Mouse (Mus musculus): ENCODE measurements around the gene Cradd. TPM values are rescaled to one million over a fixed set of nuclear protein-coding genes. Genes with fewer than 3 reads are reported as not detected.

The Cradd gene
- total and polyA plus RNA-seq, 2 experiments = 8.9 to 24.7 TPM

GRCm38 (mm10) chr10:95213820-95214219 lies 110.1 kb downstream of the Cradd start:
- TF ChIP-seq CTCF (IDR thresholded peaks at IDR 0.05; ENCODE audit: low read depth, low read length) (no peak), POLR2A (IDR thresholded peaks at IDR 0.05; ENCODE audit: extremely low read depth, insufficient read depth, low read length) (no peak)

DNA sequence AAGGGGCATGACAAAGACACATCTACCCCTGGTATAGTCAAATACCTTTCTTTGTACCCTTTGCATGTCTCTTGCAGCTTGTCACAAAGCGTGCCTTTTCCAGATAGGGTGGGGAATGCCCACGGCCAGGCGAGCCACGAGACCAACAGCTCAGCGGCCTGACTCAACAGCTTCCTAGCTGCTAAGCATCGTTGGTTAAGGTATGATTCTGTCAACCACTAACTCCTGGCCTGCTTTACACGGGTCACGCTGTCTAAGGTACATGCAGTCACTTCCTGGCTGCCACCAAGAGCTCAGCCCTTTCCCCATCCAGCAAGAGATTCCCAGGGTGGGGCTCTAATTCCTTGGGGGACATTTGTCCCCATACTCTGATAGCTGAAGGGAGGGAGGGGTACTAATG lies 110.6 kb downstream of the Cradd start:
- TF ChIP-seq CTCF (IDR thresholded peaks at IDR 0.05; ENCODE audit: low read depth, low read length) (no peak), POLR2A (IDR thresholded peaks at IDR 0.05; ENCODE audit: extremely low read depth, insufficient read depth, low read length) (no peak)
- H3K4me3 ChIP-seq (ENCODE audit: insufficient read depth, low read depth, low read length) = no peak overlapping the region
- H3K9ac ChIP-seq (ENCODE audit: low read depth, low read length) = no peak overlapping the region
- no peaks in the 10 kb centered on the region for H3K36me3 ChIP-seq (ENCODE audit: control insufficient read depth, insufficient read depth, low read length)
- H3K27me3 ChIP-seq (ENCODE audit: control insufficient read depth, insufficient read depth, low read length) = no peaks in the 10 kb centered on the region
- WGBS = 92% methylated on average over 8 of the region's 8 CpGs
- no peak for DNase-seq (ENCODE audit: extremely low read depth, low read depth, low spot score)
- no peak overlapping the region for H3K27ac ChIP-seq (replicated peaks; ENCODE audit: insufficient read depth, low read depth, low read length)
- peaks cover under 1% of the 10 kb centered on the region; the same call in 1 of the 2 replicates for H3K4me1 ChIP-seq (ENCODE audit: control insufficient read depth, insufficient read depth, low read length)
- H3K79me2 ChIP-seq (ENCODE audit: control insufficient read depth, insufficient read depth, low read length) = 0 out of 2 replicates have a peak, but pooled peaks cover 2% of the 10 kb centered on the region

More at GRCm38 (mm10) chr10:95213820-95214219, 110.1 kb downstream of the Cradd start:
- no peak for DNase-seq (ENCODE audit: extremely low read depth, low read depth, low spot score)
- Histone ChIP-seq H3K36me3 (ENCODE audit: control insufficient read depth, insufficient read depth, low read length) (no peaks in the 10 kb centered on the region), H3K27ac (replicated peaks; ENCODE audit: insufficient read depth, low read depth, low read length) (no peak overlapping the region), H3K4me3 (ENCODE audit: insufficient read depth, low read depth, low read length) (no peak overlapping the region), H3K9ac (ENCODE audit: low read depth, low read length) (no peak overlapping the region), H3K4me1 (ENCODE audit: control insufficient read depth, insufficient read depth, low read length) (peaks cover 2% of the 10 kb centered on the region; the same call in 1 of the 2 replicates), H3K27me3 (ENCODE audit: control insufficient read depth, insufficient read depth, low read length) (no peaks in the 10 kb centered on the region), H3K79me2 (ENCODE audit: control insufficient read depth, insufficient read depth, low read length) (0 out of 2 replicates have a peak, but pooled peaks cover 2% of the 10 kb centered on the region)
- WGBS = 81% methylated on average over 9 of the region's 9 CpGs

- H3K27me3 ChIP-seq (ENCODE audit: control insufficient read depth, insufficient read depth, low read length) = no peaks in the 10 kb centered on the region
- H3K36me3 ChIP-seq (ENCODE audit: control insufficient read depth, insufficient read depth, low read length) = no peaks in the 10 kb centered on the region
- H3K79me2 ChIP-seq (ENCODE audit: control insufficient read depth, insufficient read depth, low read length) = 0 out of 2 replicates have a peak, but pooled peaks cover 2% of the 10 kb centered on the region
- H3K4me3 ChIP-seq (ENCODE audit: insufficient read depth, low read depth, low read length) = no peak overlapping the region
- 90% methylated on average over 8 of the region's 8 CpGs for WGBS
- no peak for TF ChIP-seq POLR2A (IDR thresholded peaks at IDR 0.05; ENCODE audit: extremely low read depth, insufficient read depth, low read length)
- TF ChIP-seq CTCF (IDR thresholded peaks at IDR 0.05; ENCODE audit: low read depth, low read length) = no peak
- H3K27ac ChIP-seq (replicated peaks; ENCODE audit: insufficient read depth, low read depth, low read length) = no peak overlapping the region
- H3K9ac ChIP-seq (ENCODE audit: low read depth, low read length) = no peak overlapping the region
- no peaks in the 10 kb centered on the region for H3K4me1 ChIP-seq (ENCODE audit: control insufficient read depth, insufficient read depth, low read length)
- DNase-seq (ENCODE audit: extremely low read depth, low read depth, low spot score) = no peak
Observed at GRCm38 (mm10) chr10:95211660-95212059, 112.3 kb downstream of the Cradd start.

DNA sequence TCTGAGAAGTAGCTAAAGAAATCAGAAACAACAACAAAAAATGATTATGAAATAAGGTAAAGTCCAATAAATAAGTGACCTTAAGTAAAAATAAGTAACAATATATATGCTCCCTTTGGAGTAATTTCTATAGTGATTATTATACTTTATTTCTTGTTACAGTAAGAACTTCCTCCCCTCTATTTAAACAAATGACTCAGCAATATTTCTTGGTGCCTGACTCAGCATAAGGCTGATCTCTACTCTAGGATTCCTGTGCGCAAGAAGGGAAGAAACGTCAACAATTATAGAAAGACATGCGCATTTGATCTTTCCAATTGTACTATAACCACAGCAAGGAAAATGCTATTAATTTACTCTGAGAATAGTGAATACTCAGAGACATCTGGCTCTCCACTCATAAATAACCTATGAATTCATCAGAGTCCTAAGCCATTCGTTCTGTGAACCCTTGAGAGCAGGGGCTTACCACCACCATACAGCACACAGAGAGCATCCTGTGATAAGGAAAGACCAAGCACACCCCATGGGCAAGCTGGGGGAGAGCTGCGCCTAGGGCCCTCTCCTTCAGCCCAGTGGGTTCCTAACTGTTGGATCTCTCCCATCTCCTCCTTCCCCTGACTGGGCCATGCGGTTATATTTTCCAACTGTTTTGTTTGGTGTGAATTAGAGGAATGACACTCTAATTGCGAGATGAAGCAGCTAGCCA lies 113.1 kb downstream of the Cradd start:
- Histone ChIP-seq H3K79me2 (ENCODE audit: control insufficient read depth, insufficient read depth, low read length) (0 out of 2 replicates have a peak, but pooled peaks cover 2% of the 10 kb centered on the region), H3K4me1 (ENCODE audit: control insufficient read depth, insufficient read depth, low read length) (no peaks in the 10 kb centered on the region), H3K27me3 (ENCODE audit: control insufficient read depth, insufficient read depth, low read length) (no peaks in the 10 kb centered on the region), H3K36me3 (ENCODE audit: control insufficient read depth, insufficient read depth, low read length) (no peaks in the 10 kb centered on the region), H3K4me3 (ENCODE audit: insufficient read depth, low read depth, low read length) (no peak overlapping the region), H3K9ac (ENCODE audit: low read depth, low read length) (no peak overlapping the region), H3K27ac (replicated peaks; ENCODE audit: insufficient read depth, low read depth, low read length) (no peak overlapping the region)
- DNase-seq (ENCODE audit: extremely low read depth, low read depth, low spot score) = no peak
- TF ChIP-seq POLR2A (IDR thresholded peaks at IDR 0.05; ENCODE audit: extremely low read depth, insufficient read depth, low read length) = no peak
- no peak for TF ChIP-seq CTCF (IDR thresholded peaks at IDR 0.05; ENCODE audit: low read depth, low read length)
- 87% methylated on average over 7 of the region's 7 CpGs for WGBS

- Histone ChIP-seq H3K27me3 (ENCODE audit: control insufficient read depth, insufficient read depth, low read length) (no peaks in the 10 kb centered on the region), H3K4me3 (ENCODE audit: insufficient read depth, low read depth, low read length) (no peak overlapping the region), H3K4me1 (ENCODE audit: control insufficient read depth, insufficient read depth, low read length) (no peaks in the 10 kb centered on the region), H3K79me2 (ENCODE audit: control insufficient read depth, insufficient read depth, low read length) (0 out of 2 replicates have a peak, but pooled peaks cover 2% of the 10 kb centered on the region), H3K9ac (ENCODE audit: low read depth, low read length) (no peak overlapping the region), H3K36me3 (ENCODE audit: control insufficient read depth, insufficient read depth, low read length) (no peaks in the 10 kb centered on the region), H3K27ac (replicated peaks; ENCODE audit: insufficient read depth, low read depth, low read length) (no peak overlapping the region)
- DNase-seq (ENCODE audit: extremely low read depth, low read depth, low spot score) = no peak
- 91% methylated on average over 4 of the region's 4 CpGs for WGBS
- no peak for TF ChIP-seq CTCF (IDR thresholded peaks at IDR 0.05; ENCODE audit: low read depth, low read length)
Observed at GRCm38 (mm10) chr10:95210167-95210566, 113.8 kb downstream of the Cradd start.

DNA sequence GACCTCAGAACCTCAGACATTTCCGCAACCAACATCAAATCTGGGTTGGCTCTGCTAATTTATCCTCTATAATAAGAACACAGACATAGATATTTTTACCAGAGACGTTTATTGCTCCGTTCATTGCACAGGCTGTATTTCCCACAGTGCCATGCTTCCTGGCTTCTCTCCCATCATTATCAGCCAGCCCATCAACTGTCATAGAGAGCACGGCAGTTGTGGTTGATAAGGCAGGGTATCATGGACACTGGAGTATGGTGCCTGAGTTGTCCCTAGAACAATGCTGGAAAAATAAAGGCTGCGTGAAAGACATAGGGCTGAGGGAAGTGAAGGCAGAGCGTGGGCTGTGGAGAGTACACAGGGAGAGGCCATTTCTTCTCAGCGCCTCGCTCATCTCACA lies 116.5 kb downstream of the Cradd start:
- no peaks in the 10 kb centered on the region for H3K4me1 ChIP-seq (ENCODE audit: control insufficient read depth, insufficient read depth, low read length)
- 97% methylated on average over 8 of the region's 8 CpGs for WGBS
- DNase-seq (ENCODE audit: extremely low read depth, low read depth, low spot score) = no peak
- H3K36me3 ChIP-seq (ENCODE audit: control insufficient read depth, insufficient read depth, low read length) = no peaks in the 10 kb centered on the region
- no peak overlapping the region for H3K4me3 ChIP-seq (ENCODE audit: insufficient read depth, low read depth, low read length)
- no peaks in the 10 kb centered on the region for H3K27me3 ChIP-seq (ENCODE audit: control insufficient read depth, insufficient read depth, low read length)
- 0 out of 2 replicates have a peak, but pooled peaks cover 1% of the 10 kb centered on the region for H3K79me2 ChIP-seq (ENCODE audit: control insufficient read depth, insufficient read depth, low read length)
- TF ChIP-seq CTCF (IDR thresholded peaks at IDR 0.05; ENCODE audit: low read depth, low read length) = no peak
- TF ChIP-seq POLR2A (IDR thresholded peaks at IDR 0.05; ENCODE audit: extremely low read depth, insufficient read depth, low read length) = no peak
- no peak overlapping the region for H3K27ac ChIP-seq (replicated peaks; ENCODE audit: insufficient read depth, low read depth, low read length)
- H3K9ac ChIP-seq (ENCODE audit: low read depth, low read length) = no peak overlapping the region

All from liver, adult 2 months (tissue).